Mouse (Mus musculus): Measurements from ENCODE around the gene Drd5. TPM values are rescaled to one million over a fixed set of nuclear protein-coding genes. Genes with fewer than 3 reads are reported as not detected.

Drd5 gene
- total RNA-seq, 4 experiments from 2014 or later: not detected

GRCm38 (mm10) chr5:38350351-38350929, 31.3 kb downstream of the Drd5 start:
- no peak for DNase-seq

- no peak for DNase-seq
These were observed 37.8 kb downstream of the Drd5 start for GRCm38 (mm10) chr5:38356927-38357326.

- no peak for DNase-seq
These were observed 40.5 kb downstream of the Drd5 start for GRCm38 (mm10) chr5:38359716-38360115.

- no peak for DNase-seq
These were observed 45.2 kb downstream of the Drd5 start for GRCm38 (mm10) chr5:38364396-38364795.

- DNase-seq: no peak
These were observed 46.4 kb downstream of the Drd5 start for GRCm38 (mm10) chr5:38365521-38365920.

- no peak for DNase-seq
These were observed 47.7 kb downstream of the Drd5 start for GRCm38 (mm10) chr5:38366650-38367470.

- no peak for DNase-seq
These were observed 52.1 kb downstream of the Drd5 start for GRCm38 (mm10) chr5:38371308-38371707.

Other genes starting within 250 kb of the Drd5 start
- 10 to 100 TPM; 46.7 to 97.5 (median 70.7) TPM for gene Nsg1, start 159.5 kb upstream of the Drd5 start, total RNA-seq (2022)
- 10 to 100 TPM in 3 of 4 experiments, 1 to 10 TPM in 1; 9.3 to 14.1 (median 12.2) TPM for gene Zbtb49, start 98.9 kb upstream of the Drd5 start, total RNA-seq (2022)
- gene Lyar, start 98.9 kb upstream of the Drd5 start, total RNA-seq (2022): 10 to 100 TPM; 12.9 to 17.3 (median 13.8) TPM
- gene Tmem128, start 59.2 kb upstream of the Drd5 start, total RNA-seq (2022): 10 to 100 TPM; 36.1 to 39.6 (median 37.4) TPM
- 10 to 100 TPM in 3 of 4 experiments, 1 to 10 TPM in 1; 2.6 to 26.4 (median 18.4) TPM for gene Otop1, start 43.4 kb upstream of the Drd5 start, total RNA-seq (2022)
- gene Slc2a9, start 183.8 kb downstream of the Drd5 start, total RNA-seq (2022): 1 to 10 TPM; 1.4 to 6.2 (median 3.7) TPM
- gene Wdr1, start 243.9 kb downstream of the Drd5 start, total RNA-seq (2022): 100 to 1,000 TPM; 119 to 140 (median 124) TPM